Mouse (Mus musculus): ENCODE measurements around the gene Cd2ap. TPM values are rescaled to one million over a fixed set of nuclear protein-coding genes. Genes with fewer than 3 reads are reported as not detected.

Gene Cd2ap
- polyA plus RNA-seq, 1 experiment: 1.2 TPM

GRCm38 (mm10) chr17:42875015-42875414 lies 1.4 kb downstream of the Cd2ap start:
- no peak for TF ChIP-seq GATA1 (IDR thresholded peaks at IDR 0.05; ENCODE audit: low read length)
- no peak for TF ChIP-seq TAL1 (IDR thresholded peaks at IDR 0.05; ENCODE audit: low read length)
- Histone ChIP-seq H3K4me3 (replicated peaks) (peak overlapping the region; percentile 99), H3K9me3 (ENCODE audit: control insufficient read depth, low read length) (no peaks in the 10 kb centered on the region), H3K36me3 (ENCODE audit: control insufficient read depth) (peaks cover 2% of the 10 kb centered on the region), H3K4me1 (ENCODE audit: control insufficient read depth) (peaks cover 48% of the 10 kb centered on the region), H3K27me3 (ENCODE audit: control insufficient read depth) (no peaks in the 10 kb centered on the region)

DNA sequence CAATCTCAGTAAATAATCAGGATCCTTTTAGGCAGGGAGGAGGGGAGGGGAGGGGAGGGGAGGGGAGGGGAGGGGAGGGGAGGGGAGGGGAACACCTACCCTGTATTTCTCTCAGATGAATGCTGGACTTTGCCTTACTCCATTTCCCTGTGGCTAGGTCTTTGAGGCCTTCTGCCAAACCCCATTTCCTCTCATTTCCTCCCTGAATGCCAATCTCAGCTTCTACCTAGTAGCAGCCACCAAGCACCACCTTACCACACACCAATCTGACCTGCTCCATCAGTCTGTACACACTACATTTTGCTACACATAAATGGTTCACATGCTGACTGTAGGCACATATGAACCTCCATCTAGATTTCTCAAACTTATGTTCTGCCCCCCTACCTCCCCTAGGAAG lies 6.0 kb downstream of the Cd2ap start:
- Histone ChIP-seq H3K36me3 (ENCODE audit: control insufficient read depth) (peaks cover 2% of the 10 kb centered on the region), H3K4me1 (ENCODE audit: control insufficient read depth) (peaks cover 31% of the 10 kb centered on the region), H3K9me3 (ENCODE audit: control insufficient read depth, low read length) (no peaks in the 10 kb centered on the region), H3K27me3 (ENCODE audit: control insufficient read depth) (no peaks in the 10 kb centered on the region), H3K4me3 (replicated peaks) (no peak overlapping the region)
- TF ChIP-seq GATA1 (IDR thresholded peaks at IDR 0.05; ENCODE audit: low read length) (no peak), TAL1 (IDR thresholded peaks at IDR 0.05; ENCODE audit: low read length) (no peak)

GRCm38 (mm10) chr17:42863186-42863585 lies 13.3 kb downstream of the Cd2ap start:
- H3K4me3 ChIP-seq (replicated peaks): no peak overlapping the region
- H3K4me1 ChIP-seq (ENCODE audit: control insufficient read depth): peaks cover 3% of the 10 kb centered on the region
- TF ChIP-seq GATA1 (IDR thresholded peaks at IDR 0.05; ENCODE audit: low read length) (no peak), TAL1 (IDR thresholded peaks at IDR 0.05; ENCODE audit: low read length) (no peak)
- no peaks in the 10 kb centered on the region for H3K27me3 ChIP-seq (ENCODE audit: control insufficient read depth)
- no peaks in the 10 kb centered on the region for H3K9me3 ChIP-seq (ENCODE audit: control insufficient read depth, low read length)
- H3K36me3 ChIP-seq (ENCODE audit: control insufficient read depth): no peaks in the 10 kb centered on the region

- TF ChIP-seq TAL1 (IDR thresholded peaks at IDR 0.05; ENCODE audit: low read length) (no peak), GATA1 (IDR thresholded peaks at IDR 0.05; ENCODE audit: low read length) (no peak)
- no peaks in the 10 kb centered on the region for H3K9me3 ChIP-seq (ENCODE audit: control insufficient read depth, low read length)
- no peaks in the 10 kb centered on the region for H3K27me3 ChIP-seq (ENCODE audit: control insufficient read depth)
- no peaks in the 10 kb centered on the region for H3K4me1 ChIP-seq (ENCODE audit: control insufficient read depth)
- no peaks in the 10 kb centered on the region for H3K36me3 ChIP-seq (ENCODE audit: control insufficient read depth)
- H3K4me3 ChIP-seq (replicated peaks): no peak overlapping the region
Observed at GRCm38 (mm10) chr17:42860370-42860769, 16.1 kb downstream of the Cd2ap start.

GRCm38 (mm10) chr17:42857506-42857905 lies 19.0 kb downstream of the Cd2ap start:
- TF ChIP-seq TAL1 (IDR thresholded peaks at IDR 0.05; ENCODE audit: low read length): no peak
- TF ChIP-seq GATA1 (IDR thresholded peaks at IDR 0.05; ENCODE audit: low read length): no peak
- H3K9me3 ChIP-seq (ENCODE audit: control insufficient read depth, low read length): no peaks in the 10 kb centered on the region
- H3K4me3 ChIP-seq (replicated peaks): no peak overlapping the region
- H3K4me1 ChIP-seq (ENCODE audit: control insufficient read depth): no peaks in the 10 kb centered on the region
- H3K36me3 ChIP-seq (ENCODE audit: control insufficient read depth): no peaks in the 10 kb centered on the region
- H3K27me3 ChIP-seq (ENCODE audit: control insufficient read depth): no peaks in the 10 kb centered on the region

- no peaks in the 10 kb centered on the region for H3K4me1 ChIP-seq (ENCODE audit: control insufficient read depth)
- TF ChIP-seq TAL1 (IDR thresholded peaks at IDR 0.05; ENCODE audit: low read length) (no peak), GATA1 (IDR thresholded peaks at IDR 0.05; ENCODE audit: low read length) (no peak)
Observed at GRCm38 (mm10) chr17:42847108-42847507, 29.4 kb downstream of the Cd2ap start.

DNA sequence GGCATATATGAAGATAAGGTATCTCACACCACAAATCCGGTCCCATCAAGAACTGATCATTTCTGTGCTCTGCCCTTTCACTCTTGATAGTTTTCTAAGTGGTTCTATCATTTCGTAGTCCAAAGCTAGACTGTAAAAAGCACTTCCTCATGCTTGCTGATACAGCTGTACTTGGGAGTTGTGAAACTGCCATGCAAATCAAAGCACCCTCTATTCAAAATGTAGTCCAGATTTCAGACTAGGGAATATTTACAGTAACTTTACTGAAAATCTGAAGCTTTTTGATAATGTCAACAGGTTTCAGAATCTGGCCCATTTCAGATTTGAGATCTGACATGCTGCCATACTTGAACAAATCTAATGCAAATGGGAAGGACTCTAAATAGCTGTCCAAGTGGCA lies 39.3 kb downstream of the Cd2ap start:
- peaks cover 15% of the 10 kb centered on the region for H3K36me3 ChIP-seq (ENCODE audit: control insufficient read depth)
- H3K9me3 ChIP-seq (ENCODE audit: control insufficient read depth, low read length): no peaks in the 10 kb centered on the region
- TF ChIP-seq GATA1 (IDR thresholded peaks at IDR 0.05; ENCODE audit: low read length) (no peak), TAL1 (IDR thresholded peaks at IDR 0.05; ENCODE audit: low read length) (no peak)
- H3K27me3 ChIP-seq (ENCODE audit: control insufficient read depth): no peaks in the 10 kb centered on the region
- H3K4me1 ChIP-seq (ENCODE audit: control insufficient read depth): no peaks in the 10 kb centered on the region
- H3K4me3 ChIP-seq (replicated peaks): no peak overlapping the region

More at GRCm38 (mm10) chr17:42847108-42847507, 29.4 kb downstream of the Cd2ap start:
- no peaks in the 10 kb centered on the region for H3K27me3 ChIP-seq (ENCODE audit: control insufficient read depth)
- H3K9me3 ChIP-seq (ENCODE audit: control insufficient read depth, low read length): no peaks in the 10 kb centered on the region
- H3K4me3 ChIP-seq (replicated peaks): no peak overlapping the region
- peaks cover 18% of the 10 kb centered on the region for H3K36me3 ChIP-seq (ENCODE audit: control insufficient read depth)

DNA sequence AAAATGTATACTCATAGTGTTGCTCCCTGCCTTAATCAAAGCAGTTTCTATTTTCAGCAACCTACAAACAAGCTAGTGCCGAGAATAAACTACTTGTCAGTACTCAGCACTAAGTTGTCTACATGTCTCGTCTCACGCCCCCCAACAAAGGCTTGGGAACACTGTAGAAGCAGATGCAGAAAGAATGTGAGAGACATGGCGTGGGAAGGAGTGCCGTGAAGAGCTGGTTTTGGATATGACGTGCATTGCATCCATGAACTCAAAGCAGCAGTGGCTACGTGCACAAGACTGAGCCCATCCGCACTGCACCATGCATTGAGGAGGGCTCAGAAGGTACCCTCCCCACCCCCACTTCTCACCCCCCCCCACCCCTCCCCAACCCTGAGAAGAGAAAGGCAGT lies 53.7 kb downstream of the Cd2ap start:
- Histone ChIP-seq H3K36me3 (ENCODE audit: control insufficient read depth) (peaks cover 54% of the 10 kb centered on the region), H3K9me3 (ENCODE audit: control insufficient read depth, low read length) (no peaks in the 10 kb centered on the region), H3K27me3 (ENCODE audit: control insufficient read depth) (no peaks in the 10 kb centered on the region), H3K4me3 (replicated peaks) (no peak overlapping the region), H3K4me1 (ENCODE audit: control insufficient read depth) (no peaks in the 10 kb centered on the region)
- no peak for TF ChIP-seq TAL1 (IDR thresholded peaks at IDR 0.05; ENCODE audit: low read length)
- no peak for TF ChIP-seq GATA1 (IDR thresholded peaks at IDR 0.05; ENCODE audit: low read length)

- TF ChIP-seq TAL1 (IDR thresholded peaks at IDR 0.05; ENCODE audit: low read length) (no peak), GATA1 (IDR thresholded peaks at IDR 0.05; ENCODE audit: low read length) (no peak)
- Histone ChIP-seq H3K9me3 (ENCODE audit: control insufficient read depth, low read length) (no peaks in the 10 kb centered on the region), H3K36me3 (ENCODE audit: control insufficient read depth) (peaks cover 47% of the 10 kb centered on the region), H3K4me3 (replicated peaks) (no peak overlapping the region), H3K27me3 (ENCODE audit: control insufficient read depth) (no peaks in the 10 kb centered on the region), H3K4me1 (ENCODE audit: control insufficient read depth) (peaks cover 9% of the 10 kb centered on the region)
Observed at GRCm38 (mm10) chr17:42815374-42815773, 61.1 kb downstream of the Cd2ap start.

- H3K27me3 ChIP-seq (ENCODE audit: control insufficient read depth): no peaks in the 10 kb centered on the region
- H3K4me3 ChIP-seq (replicated peaks): no peak overlapping the region
- no peaks in the 10 kb centered on the region for H3K9me3 ChIP-seq (ENCODE audit: control insufficient read depth, low read length)
- TF ChIP-seq GATA1 (IDR thresholded peaks at IDR 0.05; ENCODE audit: low read length) (no peak), TAL1 (IDR thresholded peaks at IDR 0.05; ENCODE audit: low read length) (no peak)
- peaks cover 17% of the 10 kb centered on the region for H3K36me3 ChIP-seq (ENCODE audit: control insufficient read depth)
- peaks cover 16% of the 10 kb centered on the region for H3K4me1 ChIP-seq (ENCODE audit: control insufficient read depth)
Observed at GRCm38 (mm10) chr17:42792412-42792975, 84.0 kb downstream of the Cd2ap start.

Measured in erythroblast, embryonic 14.5 days (primary cell).